Mouse (Mus musculus): ENCODE measurements around the gene Sirt4.
A peak's percentile ranks its signal among the peaks of the same experiment; 100 is the strongest.
"Not testable (repeated sequence)": the region's sequence is repeated elsewhere in the genome, so short reads cannot be mapped to it uniquely, and the experiment has no call there.

Sirt4 gene

GRCm38 (mm10) chr5:115470766-115471531, 13.6 kb downstream of the Sirt4 start:
- peak; percentile 64 for DNase-seq (ENCODE audit: low read depth, low spot score)

GRCm38 (mm10) chr5:115469791-115470190, 14.7 kb downstream of the Sirt4 start:
- DNase-seq (ENCODE audit: low read depth, low spot score) = no peak

GRCm38 (mm10) chr5:115465642-115466420, 18.7 kb downstream of the Sirt4 start, which contains the start of gene Pla2g1b:
Gene Pla2g1b (plus strand): TSS chr5:115466262.
- no peak for DNase-seq (ENCODE audit: low read depth, low spot score)

- DNase-seq (ENCODE audit: low read depth, low spot score) = no peak
Observed at GRCm38 (mm10) chr5:115464408-115465115, 20.0 kb downstream of the Sirt4 start.

GRCm38 (mm10) chr5:115458918-115459317, 25.6 kb downstream of the Sirt4 start:
- DNase-seq (ENCODE audit: low read depth, low spot score) = no peak

GRCm38 (mm10) chr5:115455838-115456237, 28.7 kb downstream of the Sirt4 start:
- no peak for DNase-seq (ENCODE audit: low read depth, low spot score)

GRCm38 (mm10) chr5:115454422-115455090, 30.0 kb downstream of the Sirt4 start:
- no peak for DNase-seq (ENCODE audit: low read depth, low spot score)

- DNase-seq (ENCODE audit: low read depth, low spot score) = no peak
Observed at GRCm38 (mm10) chr5:115450410-115451317, 33.9 kb downstream of the Sirt4 start.

- no peak for DNase-seq (ENCODE audit: low read depth, low spot score)
Observed at GRCm38 (mm10) chr5:115449247-115449646, 35.3 kb downstream of the Sirt4 start.

GRCm38 (mm10) chr5:115447108-115447507, 37.4 kb downstream of the Sirt4 start:
- no peak for DNase-seq (ENCODE audit: low read depth, low spot score)

- no peak for DNase-seq (ENCODE audit: low read depth, low spot score)
Observed at GRCm38 (mm10) chr5:115444130-115444529, 40.4 kb downstream of the Sirt4 start.

GRCm38 (mm10) chr5:115442663-115443062, 41.9 kb downstream of the Sirt4 start:
- not testable (repeated sequence) for DNase-seq (ENCODE audit: low read depth, low spot score)

GRCm38 (mm10) chr5:115441205-115441849, 43.2 kb downstream of the Sirt4 start:
- DNase-seq (ENCODE audit: low read depth, low spot score) = peak; percentile 83

- DNase-seq (ENCODE audit: low read depth, low spot score) = no peak
Observed at GRCm38 (mm10) chr5:115438667-115439066, 45.9 kb downstream of the Sirt4 start.

- peak; percentile 59 for DNase-seq (ENCODE audit: low read depth, low spot score)
Observed at GRCm38 (mm10) chr5:115437945-115438315, 46.6 kb downstream of the Sirt4 start.

- DNase-seq (ENCODE audit: low read depth, low spot score) = no peak
Observed at GRCm38 (mm10) chr5:115437242-115437944, 47.1 kb downstream of the Sirt4 start.

- DNase-seq (ENCODE audit: low read depth, low spot score) = peak; percentile 92
Observed at GRCm38 (mm10) chr5:115436421-115437124, 48.0 kb downstream of the Sirt4 start.

- no peak for DNase-seq (ENCODE audit: low read depth, low spot score)
Observed at GRCm38 (mm10) chr5:115435755-115436379, 48.7 kb downstream of the Sirt4 start.
